In genomic region chr7:102417398-102417797, GRCm38 (mm10) we compare ENCODE assay signal across 9 mouse cellular contexts. TPM values are rescaled to one million over a fixed set of nuclear protein-coding genes. Genes with fewer than 3 reads are reported as not detected.
A peak's percentile ranks its signal among the peaks of the same experiment; 100 is the strongest.
DNase-seq lines count a peak whose midpoint lies in the region; ATAC-seq and TF ChIP-seq lines count a peak whose summit lies in the region.
"Had no signal": no experiment of that assay in that cellular context is flagged by ENCODE, and none has a peak within 500 bp of the region (broad histone marks: within the 10 kb centered on the region; RNA-seq: fewer than 3 reads in every experiment).

No protein-coding gene starts in this region.

- ATAC-seq in forebrain, embryonic 12.5 days (ENCODE audit: low FRiP score): peak; percentile 70
- peak; percentile 81 for ATAC-seq in hindbrain, postnatal 0 days
- ATAC-seq in megakaryocyte-erythroid progenitor cell, adult 5-6 weeks (replicated peaks; ENCODE audit: low FRiP score, low TSS enrichment, poor library complexity, severe bottlenecking): peak; percentile 90

- no peaks in the 10 kb centered on the region for H3K36me3 ChIP-seq in forebrain, embryonic 12.5 days (replicated peaks)
- no peaks in the 10 kb centered on the region; the same call in 1 of the 2 replicates for H3K36me3 ChIP-seq in hindbrain, postnatal 0 days (ENCODE audit: insufficient read depth, low read length)
- H3K36me3 ChIP-seq: stomach, embryonic 15.5 days had no signal

- H3K27me3 ChIP-seq in forebrain, embryonic 12.5 days: no peaks in the 10 kb centered on the region
- H3K27me3 ChIP-seq in hindbrain, postnatal 0 days (ENCODE audit: insufficient read depth, low read length): no peaks in the 10 kb centered on the region
- H3K27me3 ChIP-seq: stomach, embryonic 15.5 days had no signal

- peak; percentile 91 for TF ChIP-seq CTCF in hindbrain, postnatal 0 days (IDR thresholded peaks at IDR 0.05; ENCODE audit: low read depth)
- peak; percentile 87 for TF ChIP-seq CTCF in left cerebral cortex, adult 2 months (IDR thresholded peaks at IDR 0.05)

- no peaks in the 10 kb centered on the region for H3K4me1 ChIP-seq in forebrain, embryonic 12.5 days
- H3K4me1 ChIP-seq in hindbrain, postnatal 0 days (ENCODE audit: insufficient read depth, low read length): no peaks in the 10 kb centered on the region
- H3K4me1 ChIP-seq: stomach, embryonic 15.5 days had no signal

- H3K27ac ChIP-seq in forebrain, embryonic 12.5 days: no peak overlapping the region
- H3K27ac ChIP-seq in hindbrain, postnatal 0 days: no peak overlapping the region
- H3K27ac ChIP-seq in left cerebral cortex, adult 2 months: no peak overlapping the region
- H3K27ac ChIP-seq: stomach, embryonic 15.5 days had no signal

- no peak overlapping the region for H3K4me2 ChIP-seq in forebrain, embryonic 12.5 days
- H3K4me2 ChIP-seq in hindbrain, postnatal 0 days (ENCODE audit: low read depth, low read length): no peak overlapping the region
- H3K4me2 ChIP-seq: stomach, embryonic 15.5 days had no signal

- DNase-seq in testis, postnatal 10 days (ENCODE audit: low spot score): peak; percentile 47
- no peak for DNase-seq in testis, postnatal 14 days (ENCODE audit: low spot score)
- peak; percentile 71 for DNase-seq in c-Kit-positive CD71-positive TER-119-positive erythroid progenitor cells, embryonic 14.5 days (ENCODE audit: low spot score)
- peak; percentile 86 for DNase-seq in hindbrain, postnatal 0 days (ENCODE audit: low spot score)
- DNase-seq in left cerebral cortex, adult 2 months (ENCODE audit: extremely low spot score in 1 of 2, low spot score in 2 of 2): peak; percentile 22 to 35
- DNase-seq in skeletal muscle tissue, adult 2 months (ENCODE audit: low read depth, low spot score): peak; percentile 81

- no peak overlapping the region for H3K4me3 ChIP-seq in forebrain, embryonic 12.5 days (replicated peaks)
- no peak overlapping the region for H3K4me3 ChIP-seq in hindbrain, postnatal 0 days (ENCODE audit: low read length)
- no peak overlapping the region for H3K4me3 ChIP-seq in left cerebral cortex, adult 2 months
- H3K4me3 ChIP-seq: stomach, embryonic 15.5 days had no signal

- 8% methylated on average over 4 of the region's 4 CpGs for WGBS in forebrain, embryonic 12.5 days
- 6% methylated on average over 4 of the region's 4 CpGs for WGBS in hindbrain, postnatal 0 days

- intact Hi-C loops in left cerebral cortex, adult 2 months (cut with DNase I): loop anchor here (1.0 kb wide), 2 partner anchors 150 to 159 kb away; partner anchors contain the start of gene Stim1

- no peaks in the 10 kb centered on the region for H3K9me3 ChIP-seq in forebrain, embryonic 12.5 days
- no peaks in the 10 kb centered on the region for H3K9me3 ChIP-seq in hindbrain, postnatal 0 days (ENCODE audit: low read length)
- H3K9me3 ChIP-seq: stomach, embryonic 15.5 days had no signal

- no peak overlapping the region for H3K9ac ChIP-seq in forebrain, embryonic 12.5 days
- no peak overlapping the region for H3K9ac ChIP-seq in hindbrain, postnatal 0 days (replicated peaks; ENCODE audit: low read length)
- H3K9ac ChIP-seq: stomach, embryonic 15.5 days had no signal

RNA-seq across cellular contexts. Expression of gene Rrm1, which starts 24.1 kb away (rescaled TPM):
- 203 and 216 TPM in 2 replicates for polyA plus RNA-seq in forebrain, embryonic 12.5 days (2016; fragmentation: Nextera tagmentation; extraction: Ambion mirVana)
- total RNA-seq in hindbrain, postnatal 0 days (2014; rRNA removed): 39.3 and 40.6 TPM in 2 replicates
- 41.0 and 41.2 TPM in 2 replicates for polyA plus RNA-seq in hindbrain, postnatal 0 days (2015; fragmentation: Nextera tagmentation; extraction: Ambion mirVana)
- 10 to 100 TPM; 10.4 to 12.3 TPM for total RNA-seq in left cerebral cortex, adult 2 months (2021)
- total RNA-seq in megakaryocyte-erythroid progenitor cell, adult 5-6 weeks (2014; fragmentation: Nextera tagmentation): 270 and 301 TPM in 2 replicates
- 1,022 TPM in 2 replicates for total RNA-seq in megakaryocyte-erythroid progenitor cell, adult 5-6 weeks (2017)
